Mouse (Mus musculus) natural killer cell, adult 2 months (primary cell): Measurements from ENCODE around the gene Tgm1.

Source experiments
- DNase-seq, 2 experiments: peaks; one replicate each; pipeline ENCODE4 v3.0.0; 2022; ENCODE audit warnings: low spot score in 2 of 2

The Tgm1 gene

DNA sequence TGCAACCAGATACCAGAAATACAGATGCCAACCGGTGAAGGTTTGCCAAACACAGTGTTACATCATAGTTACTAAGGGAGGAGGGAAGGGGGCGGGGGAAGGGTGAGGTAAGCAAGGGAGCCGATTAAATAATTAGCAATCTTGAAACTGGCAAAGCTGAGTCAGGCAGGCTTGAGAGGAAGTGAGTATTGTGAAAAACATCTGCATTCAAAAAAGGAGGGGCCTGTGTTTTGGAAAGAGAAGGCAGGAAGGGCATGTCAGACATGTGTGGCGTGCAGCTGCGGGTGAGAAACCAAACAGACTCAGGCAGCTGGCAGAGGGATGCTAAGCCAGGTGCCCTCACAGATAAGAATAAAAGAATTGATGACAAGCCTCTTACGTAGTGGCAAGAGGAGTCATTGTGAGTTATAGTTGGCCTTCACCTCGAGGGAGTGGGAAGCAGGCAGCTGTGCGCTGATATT is 10.7 kb upstream of the Tgm1 start:
- DNase-seq, result peak; percentile 85 to 88

DNA sequence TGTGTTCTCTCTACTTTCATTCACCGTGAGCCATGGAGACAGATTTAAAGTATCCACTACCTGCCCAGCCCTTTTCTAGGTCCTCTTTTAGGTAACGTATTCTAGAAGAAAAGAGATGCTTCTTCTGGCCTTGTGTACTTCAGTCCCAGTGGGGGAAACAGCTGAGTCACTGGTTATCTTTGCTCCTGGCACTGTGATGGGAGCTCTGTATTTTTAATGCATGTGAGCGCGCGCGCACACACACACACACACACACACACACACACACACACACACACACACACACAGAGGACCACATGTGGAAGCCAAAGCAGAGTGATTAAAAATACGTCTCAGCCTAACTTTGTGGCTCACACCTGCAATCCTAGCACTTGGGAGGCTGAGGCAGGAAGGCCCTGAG is 9.7 kb upstream of the Tgm1 start:
- no peak for DNase-seq

DNA sequence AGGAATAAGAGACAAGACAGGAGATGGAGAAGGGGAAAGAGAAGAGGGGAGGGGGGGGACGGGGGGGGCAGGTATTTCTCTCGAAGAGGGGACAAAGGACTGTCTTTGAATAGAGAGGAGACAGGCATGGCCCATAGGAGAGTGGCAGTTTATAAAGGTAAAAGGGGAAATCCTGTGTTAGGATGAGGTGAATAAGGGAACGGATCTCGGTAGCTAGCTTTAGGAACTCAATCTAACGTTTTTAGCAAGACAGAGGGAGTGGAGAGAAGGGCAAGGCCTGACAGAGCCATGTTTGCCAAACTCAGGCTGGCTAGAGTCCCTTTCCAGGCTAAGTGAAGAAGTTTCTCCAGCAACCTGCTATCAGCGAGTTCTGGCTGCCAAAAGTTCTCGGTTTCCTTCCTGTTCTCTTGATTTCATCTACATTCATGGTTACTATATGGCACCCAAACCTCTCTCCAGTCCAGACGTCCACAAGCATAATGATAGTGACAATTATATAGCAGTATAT is 8.8 kb upstream of the Tgm1 start:
- no peak for DNase-seq

DNA sequence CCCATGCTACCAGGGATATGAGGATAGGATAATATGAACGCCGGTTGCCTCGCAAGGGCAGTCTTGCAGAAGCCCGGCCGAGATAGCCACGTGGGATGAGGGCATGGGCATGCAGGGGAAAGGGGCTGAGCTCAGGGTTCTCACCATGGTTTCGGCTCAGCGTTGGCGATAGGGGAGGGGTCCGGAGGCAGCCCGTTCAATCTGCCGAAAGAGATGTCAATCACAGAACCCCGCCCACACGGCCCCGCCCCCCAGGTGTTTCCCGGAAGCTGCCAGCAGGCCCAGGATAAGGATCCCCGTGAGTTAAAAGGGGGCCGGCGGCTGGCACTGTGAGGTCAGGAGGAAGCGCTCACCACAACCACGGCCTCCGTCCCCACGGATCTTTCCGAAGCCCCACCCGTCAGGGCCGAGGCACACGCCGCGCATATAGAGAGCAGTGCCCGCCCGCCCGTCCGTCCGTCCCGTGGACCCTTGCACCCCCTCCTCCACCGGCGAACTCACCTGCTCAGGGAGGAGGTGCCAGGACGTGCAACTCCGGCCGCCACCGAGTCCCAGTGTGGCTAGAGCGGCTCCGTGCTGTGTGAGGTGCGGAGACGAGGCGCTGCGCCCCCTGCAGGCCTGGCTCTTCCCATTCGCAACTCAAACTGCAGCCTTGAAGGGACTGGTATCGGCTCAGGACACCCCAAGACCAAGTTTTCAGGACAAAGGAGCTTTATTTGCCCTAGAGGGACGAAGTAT is 8.1 kb upstream of the Tgm1 start, which contains the start of gene Rabggta:
Gene Rabggta, minus strand, starts transcription at position 564 of the 738 bp plus-strand sequence.
- DNase-seq, result peak; percentile 88 to 94

DNA sequence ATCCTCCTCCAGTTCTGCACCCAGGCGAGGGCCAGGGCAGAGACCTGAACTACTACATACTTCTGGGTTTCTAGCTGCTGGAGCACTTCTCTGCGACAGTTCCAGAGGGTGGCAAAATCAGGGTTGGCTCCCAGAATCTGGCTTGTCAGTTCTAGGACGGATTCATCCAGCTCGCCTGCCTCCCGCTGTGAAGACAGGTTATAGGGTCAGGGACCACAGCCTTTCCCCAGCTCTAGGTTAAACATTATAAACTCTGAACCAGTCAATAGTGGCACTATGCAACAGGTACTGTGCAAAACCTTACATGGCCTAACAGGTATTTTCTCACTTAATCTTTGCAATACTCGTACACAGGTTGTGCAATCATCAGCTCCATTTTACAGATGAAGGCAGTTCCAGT is 7.3 kb upstream of the Tgm1 start:
- DNase-seq, result no peak

DNA sequence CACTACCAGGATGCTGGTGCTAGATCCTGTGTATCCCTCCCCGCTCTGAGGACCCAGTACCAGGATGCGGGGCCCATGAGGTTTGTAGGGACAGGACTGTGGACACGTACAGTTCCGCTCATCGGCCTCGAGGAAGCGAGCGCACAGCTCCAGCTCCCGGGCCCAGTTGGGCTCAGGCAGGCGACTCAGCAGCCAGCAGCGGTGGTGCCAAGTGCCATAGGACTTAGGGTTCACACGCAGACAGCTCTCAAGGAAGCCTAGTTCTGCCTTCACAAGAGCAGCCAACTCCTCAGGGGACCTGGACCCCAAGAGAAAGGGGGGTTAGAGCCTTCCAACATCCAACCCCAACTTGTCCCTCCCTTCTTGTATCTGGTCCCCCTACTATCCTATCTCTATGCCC is 6.9 kb upstream of the Tgm1 start:
- DNase-seq, result no peak

DNA sequence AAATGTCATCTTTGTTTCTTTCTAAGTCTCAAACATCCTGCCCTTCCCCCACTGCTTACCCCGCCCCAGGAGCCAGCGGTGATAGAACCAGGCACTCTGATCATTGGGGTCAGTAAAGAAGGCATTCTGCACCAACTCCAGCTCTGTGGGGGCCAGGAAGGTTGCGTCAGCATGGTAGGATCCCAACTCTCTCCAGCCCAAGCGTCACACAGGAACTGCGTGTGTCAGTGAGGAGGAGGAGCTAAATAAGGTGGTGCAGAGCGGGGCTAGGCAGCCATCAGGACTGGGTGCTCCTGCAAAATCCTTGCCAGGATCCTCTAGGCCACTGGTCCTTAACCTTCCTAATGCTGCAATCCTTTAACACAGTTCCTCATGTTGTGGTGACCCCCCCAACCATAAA is 6.0 kb upstream of the Tgm1 start:
- no peak for DNase-seq

DNA sequence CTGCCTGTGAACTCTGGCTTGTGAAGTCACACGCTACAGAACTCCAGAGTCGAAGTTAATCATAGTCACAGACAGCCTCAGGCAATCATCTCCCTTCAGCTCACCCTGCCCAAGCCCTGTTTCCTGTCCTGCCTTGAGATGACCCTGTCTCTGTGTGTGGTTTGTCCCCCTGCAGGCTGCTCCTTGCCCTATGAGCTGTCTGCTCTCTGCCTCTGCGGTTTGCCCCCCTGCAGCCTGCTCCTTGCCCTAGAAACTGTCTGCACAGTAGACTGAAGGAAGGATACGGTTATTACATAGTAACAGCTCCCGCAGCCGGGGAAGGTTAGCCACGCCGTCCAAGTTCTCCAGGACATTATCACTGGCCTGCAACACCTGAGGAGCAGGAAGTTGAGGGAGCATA is 3.2 kb upstream of the Tgm1 start:
- DNase-seq, result no peak

DNA sequence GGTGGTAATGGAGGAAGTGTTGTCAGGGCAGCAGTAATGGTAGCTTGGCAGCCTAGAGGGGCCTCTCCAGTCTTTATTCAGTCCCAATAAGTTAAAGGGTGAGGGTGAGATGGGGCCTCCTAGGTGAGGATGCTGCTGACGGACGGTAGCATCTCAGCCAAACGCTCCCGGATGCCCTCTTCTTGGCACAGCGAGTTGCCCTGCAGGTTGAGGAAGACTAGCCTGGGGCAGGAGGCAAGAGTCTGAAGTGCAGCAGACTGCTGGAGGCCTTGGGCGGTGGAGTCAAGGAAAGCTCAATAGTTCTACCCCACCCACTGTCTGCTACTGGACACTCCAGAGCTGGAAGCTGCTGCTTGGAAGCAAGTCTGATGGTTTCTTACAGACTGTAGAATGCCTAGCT is 2.5 kb upstream of the Tgm1 start:
- DNase-seq, result no peak

DNA sequence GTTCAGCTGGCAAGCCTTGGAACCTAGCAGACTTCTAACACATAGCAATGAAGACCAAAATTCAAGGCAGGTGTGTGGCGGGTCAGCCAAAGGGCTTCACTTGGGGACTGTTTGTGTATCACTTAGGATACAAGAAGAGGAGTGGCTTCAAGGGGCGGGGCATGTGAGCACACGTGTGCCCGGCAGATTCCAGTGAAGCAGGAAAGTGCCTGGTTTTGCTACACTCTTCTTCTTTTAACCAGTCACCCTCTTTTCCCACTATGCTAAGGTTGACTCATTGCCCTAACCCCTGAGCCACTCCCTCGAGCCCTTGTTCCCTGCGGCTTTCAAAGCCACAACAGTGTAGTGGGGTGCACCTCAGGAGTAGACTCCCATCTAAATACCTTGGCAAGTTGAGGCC is 1.2 kb upstream of the Tgm1 start:
- DNase-seq, result no peak

DNA sequence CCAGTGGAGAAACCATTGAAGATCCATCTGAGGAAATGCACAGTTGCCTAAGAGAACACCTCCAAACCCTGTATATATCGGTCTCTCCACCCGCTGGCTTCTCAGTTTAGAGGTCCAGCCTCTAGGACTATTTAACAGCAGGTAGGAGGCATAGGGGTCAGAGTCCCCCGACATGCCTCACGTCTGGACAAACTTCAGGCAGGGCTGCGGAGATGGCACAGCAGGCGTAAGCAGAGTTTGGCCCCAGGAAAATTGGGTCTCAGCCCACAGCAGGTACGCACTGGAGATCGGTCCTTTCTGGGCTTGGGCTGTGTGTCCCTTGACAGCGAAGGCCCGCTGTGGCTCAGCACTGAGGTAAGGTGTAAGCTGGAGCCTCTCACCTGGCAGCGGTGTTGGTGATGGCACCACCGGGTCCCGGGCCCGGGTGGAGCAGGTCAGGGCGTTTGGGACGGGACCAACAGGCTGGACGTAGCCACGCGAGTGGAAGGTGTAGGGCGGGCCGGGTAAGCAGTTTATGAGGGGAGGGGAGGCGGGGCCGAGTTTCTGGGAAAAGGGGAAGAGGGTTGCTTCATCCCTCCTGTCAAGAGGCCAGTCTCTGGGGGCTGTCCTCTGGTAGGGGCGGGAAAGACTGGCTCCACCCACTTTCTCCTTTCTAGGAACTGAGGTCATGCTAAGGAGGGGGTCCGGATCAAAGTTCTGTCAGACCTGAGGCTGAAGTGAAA is 558 bp downstream of the Tgm1 start:
- no peak for DNase-seq

DNA sequence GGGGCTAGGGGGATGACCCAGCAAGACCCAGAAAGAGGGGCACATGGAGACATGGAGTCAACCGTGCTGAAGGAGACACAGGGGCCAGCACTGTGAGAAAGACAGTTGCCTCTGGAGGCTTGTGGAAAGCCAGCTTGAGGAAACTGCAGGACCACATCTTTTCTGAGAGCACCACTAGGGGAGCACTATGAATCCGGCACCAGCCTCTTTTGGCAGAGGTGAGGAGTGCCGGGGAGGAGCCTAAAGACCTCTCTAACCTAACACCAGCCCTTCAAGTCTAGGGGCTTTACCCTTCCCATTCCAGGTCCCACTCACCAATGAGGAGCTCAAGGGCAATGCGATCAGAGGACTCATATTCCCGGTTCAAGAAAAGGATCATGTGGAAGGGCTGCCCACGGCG is 1.9 kb downstream of the Tgm1 start:
- DNase-seq, result no peak

DNA sequence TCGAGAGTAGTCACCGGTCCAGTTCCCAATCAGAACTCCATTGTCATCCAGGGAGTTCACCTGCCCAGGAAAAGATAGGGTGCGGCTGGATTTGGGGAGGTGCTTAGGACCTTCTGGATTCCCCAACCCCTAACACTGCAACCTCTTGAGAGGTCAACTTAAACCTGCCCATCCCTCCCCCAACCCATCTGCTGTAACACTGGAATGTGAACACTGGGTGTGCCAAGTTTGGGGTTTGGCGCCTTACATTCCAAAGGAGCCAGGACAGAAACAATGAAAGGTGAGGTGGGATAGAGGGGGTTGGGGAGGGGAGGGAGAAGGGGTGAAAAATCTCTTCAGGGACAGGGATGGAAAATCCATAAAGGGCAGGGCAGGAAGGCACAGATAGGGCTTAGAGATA is 4.2 kb downstream of the Tgm1 start:
- DNase-seq, result no peak

DNA sequence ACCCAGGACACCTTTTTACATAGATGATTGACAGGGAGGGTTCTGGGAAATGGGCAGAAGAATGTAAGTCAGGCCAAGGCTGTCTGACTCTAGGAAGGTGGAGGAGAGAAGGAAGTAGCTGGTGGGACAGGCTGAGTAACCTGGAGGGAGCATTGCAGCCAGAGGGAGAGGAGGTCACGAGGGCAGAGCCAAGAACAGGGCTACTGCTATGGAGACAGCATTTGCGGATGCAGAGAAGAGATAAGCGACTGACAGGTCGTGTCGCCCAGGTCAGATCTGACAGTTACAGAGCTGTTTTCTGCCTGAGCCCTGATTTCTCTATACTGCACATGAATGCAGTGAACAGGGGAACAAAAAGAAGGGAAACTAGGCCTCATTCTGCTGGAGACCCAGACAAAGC is 6.3 kb downstream of the Tgm1 start:
- no peak for DNase-seq

DNA sequence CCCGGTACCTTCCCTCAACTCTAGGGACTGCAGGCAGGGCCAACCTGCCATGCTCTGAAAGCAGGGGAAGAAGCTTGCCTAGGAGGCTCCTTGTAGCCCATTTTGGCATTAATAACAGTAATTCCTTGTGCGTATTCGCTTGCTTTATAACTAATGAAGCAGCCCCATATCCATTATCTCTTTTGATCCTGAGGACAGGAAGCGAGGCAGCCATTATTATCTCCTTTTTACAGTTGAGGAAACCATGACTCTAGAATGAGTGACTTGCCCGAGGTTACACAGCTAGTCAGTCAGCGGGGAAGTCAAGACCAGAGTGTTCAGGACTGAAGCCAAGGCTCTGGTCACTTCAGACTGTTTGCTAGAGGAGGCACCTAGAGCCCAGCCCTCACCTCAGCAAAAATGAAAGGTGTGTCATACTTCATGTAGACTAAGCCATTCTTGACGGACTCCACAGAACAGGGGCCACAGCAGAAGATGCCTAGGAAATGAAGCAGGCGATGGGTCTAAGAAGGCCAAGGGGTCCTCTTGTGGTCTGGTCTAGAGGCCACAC is 7.6 kb downstream of the Tgm1 start:
- no peak for DNase-seq

DNA sequence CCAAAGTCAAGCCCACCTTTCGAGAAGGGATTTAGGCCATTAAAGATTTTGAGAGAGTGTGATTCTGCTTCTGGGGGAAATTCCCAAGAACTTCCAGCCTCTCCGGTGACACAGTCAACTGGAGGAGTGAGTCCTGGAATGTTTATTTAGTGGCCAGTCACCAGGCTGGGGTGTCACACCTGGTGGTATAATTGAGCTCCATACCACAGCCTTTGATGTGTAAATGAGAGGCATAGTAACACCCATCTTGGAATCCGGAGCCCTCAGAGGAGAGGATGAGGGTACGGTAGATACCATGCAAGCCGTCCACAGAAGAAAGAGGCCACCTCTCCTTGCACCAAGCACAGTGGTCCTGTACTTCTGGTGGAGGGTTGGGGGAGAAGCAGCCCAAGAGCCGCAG is 11.0 kb downstream of the Tgm1 start:
- no peak for DNase-seq

DNA sequence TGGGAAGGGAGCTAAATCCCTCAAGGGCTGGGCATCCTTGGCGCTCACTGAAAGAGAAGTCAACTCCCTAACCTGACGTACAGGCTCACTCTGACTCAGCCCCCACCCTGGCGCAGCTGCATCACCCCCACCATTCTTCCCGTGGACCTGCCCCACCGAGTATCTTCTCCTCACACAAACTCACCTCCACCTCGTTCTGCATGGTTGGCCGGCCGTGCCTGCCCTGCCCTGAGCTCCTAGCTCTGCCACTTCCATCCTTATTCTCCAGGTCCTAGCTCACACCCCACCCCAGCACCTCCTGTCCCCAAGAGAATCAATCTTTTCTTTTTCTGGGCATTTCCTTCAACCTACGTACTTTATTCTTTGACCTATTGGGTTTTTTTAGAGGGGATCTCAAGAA is 12.6 kb downstream of the Tgm1 start:
- no peak for DNase-seq

DNA sequence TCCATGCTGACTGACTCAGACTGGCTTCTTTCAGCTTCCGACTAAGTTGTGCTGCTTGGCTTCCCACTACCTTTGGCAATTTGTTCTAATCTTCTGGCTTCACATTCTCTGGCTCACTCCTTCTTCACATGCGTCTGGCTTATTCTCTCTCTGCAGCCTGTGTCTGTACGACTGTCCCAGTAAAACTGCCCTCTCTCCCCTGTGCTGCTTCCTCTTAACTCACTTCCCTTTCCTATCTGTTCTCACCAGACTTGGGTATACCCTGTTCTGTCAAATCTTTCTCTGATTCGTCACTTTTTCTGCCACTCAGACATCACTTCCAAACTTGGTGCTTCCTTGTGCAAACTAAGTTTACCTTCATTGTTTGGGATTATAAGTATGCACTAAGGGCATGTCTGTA is 16.5 kb downstream of the Tgm1 start:
- no peak for DNase-seq

DNA sequence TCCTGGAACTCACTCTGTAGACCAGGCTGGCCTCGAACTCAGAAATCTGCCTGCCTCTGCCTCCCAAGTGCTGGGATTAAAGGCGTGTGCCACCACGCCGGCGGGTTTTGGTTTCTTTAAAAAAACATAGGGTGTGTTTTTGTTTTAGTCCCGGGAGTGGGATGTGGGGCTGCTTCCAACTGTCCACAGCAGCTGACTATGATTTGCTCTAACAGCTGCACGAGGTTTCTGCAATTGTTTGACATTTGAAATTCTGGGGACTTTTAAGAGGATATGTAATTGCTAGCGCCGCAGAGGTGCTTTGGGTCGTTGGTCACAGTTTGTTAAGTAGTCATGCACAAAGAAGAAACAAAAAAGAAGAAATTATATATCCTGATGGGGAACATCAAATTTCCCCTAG is 24.3 kb downstream of the Tgm1 start:
- DNase-seq, result no peak

DNA sequence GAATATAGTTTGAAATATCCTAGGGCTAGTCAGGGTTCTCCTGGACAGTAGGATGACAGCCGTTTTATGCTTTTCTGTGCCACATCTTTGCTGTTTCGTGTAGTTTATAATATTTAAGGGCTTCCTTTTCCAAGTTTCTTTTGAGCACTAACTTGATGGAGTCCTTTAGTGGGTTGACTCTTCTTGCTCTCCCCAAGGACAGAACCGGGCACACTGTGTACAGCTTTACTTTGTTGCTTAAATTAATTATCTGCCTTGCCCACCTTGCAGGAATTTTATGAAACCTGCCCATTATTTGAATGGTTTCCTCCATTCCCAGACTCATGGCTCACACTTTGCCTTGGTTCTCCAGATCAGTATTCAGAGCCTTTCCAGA is 31.6 kb downstream of the Tgm1 start:
- DNase-seq, result no peak

DNA sequence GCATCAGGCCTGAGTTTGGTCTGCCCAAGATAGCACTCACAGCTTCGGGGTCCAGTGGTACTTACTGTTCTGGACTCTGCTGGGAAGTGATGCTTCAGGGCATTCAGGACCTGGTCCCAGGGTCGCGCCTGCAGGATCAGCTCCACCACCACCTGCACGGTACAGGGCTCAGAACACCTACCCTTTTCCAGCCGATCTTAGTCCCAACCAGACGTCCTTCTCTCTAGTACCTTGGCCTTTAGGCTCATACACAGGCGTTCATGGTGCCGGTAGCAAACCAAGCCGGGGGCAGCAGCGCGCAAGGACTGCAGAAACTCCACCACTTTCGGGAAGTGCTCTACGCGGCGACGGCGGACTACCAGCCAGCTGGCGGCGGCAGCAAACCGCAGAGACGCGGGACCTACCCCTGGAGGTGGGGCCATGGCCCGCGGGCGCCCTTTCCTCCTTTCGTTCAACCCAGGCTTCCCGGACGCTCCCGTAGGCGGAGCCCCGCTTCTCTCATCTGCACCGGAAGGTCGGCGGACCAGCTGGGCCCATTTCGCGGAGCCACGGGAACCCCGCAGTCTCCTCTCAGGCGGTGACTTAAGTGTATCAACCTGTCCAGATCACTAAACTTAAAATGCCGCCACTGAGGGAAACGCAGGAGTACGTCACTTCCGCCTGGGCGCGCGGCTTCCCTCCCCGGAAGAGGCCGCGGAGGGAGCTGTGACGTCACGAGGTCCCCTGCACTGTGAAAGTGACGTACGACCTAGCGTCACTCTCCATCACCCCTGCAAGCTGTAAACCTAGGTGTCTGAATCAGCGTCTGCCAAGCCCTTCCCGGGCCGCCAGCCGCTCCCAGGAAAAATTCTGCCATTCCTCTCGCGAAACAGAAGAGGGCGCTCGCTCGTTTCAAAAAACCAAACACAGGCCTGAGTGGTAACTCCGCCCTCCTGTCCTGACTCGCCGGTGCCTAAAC is 32.3 kb downstream of the Tgm1 start, which contains the start of gene Tinf2:
Gene Tinf2, minus strand, starts transcription at position 661 of the 958 bp plus-strand sequence.
- peak; percentile 96 for DNase-seq

DNA sequence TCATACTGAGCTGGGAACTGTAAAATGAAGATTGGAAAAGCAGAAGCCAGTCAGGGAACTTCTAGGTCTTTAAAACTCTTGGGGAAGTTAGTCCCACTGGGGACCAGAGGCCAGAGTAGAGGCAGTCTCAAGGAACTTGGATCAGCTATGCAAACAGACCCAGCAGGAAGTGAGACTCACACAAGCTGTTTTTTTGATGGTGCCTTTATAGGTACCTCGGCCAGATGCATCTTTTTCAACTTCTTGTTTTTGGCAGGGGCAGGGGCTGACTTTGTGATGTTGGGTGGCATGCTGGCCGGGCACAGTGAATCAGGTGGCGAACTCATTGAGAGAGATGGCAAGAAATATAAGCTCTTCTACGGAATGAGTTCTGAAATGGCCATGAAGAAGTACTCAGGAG is 36.1 kb downstream of the Tgm1 start:
- no peak for DNase-seq
